Mouse (Mus musculus) cerebellum, adult 9-10 months (tissue): Measurements from ENCODE around the gene Kcnip4.

Source experiments
- DNase-seq: peaks from one replicate; pipeline ENCODE4 v3.0.0; 2022

Kcnip4 gene

GRCm38 (mm10) chr5:49201164-49201756 is 323.4 kb downstream of the Kcnip4 start:
- DNase-seq, result no peak

- peak; percentile 65 for DNase-seq
These were observed 336.5 kb downstream of the Kcnip4 start for GRCm38 (mm10) chr5:49188236-49188635.

GRCm38 (mm10) chr5:49150116-49150811 is 374.4 kb downstream of the Kcnip4 start:
- peak; percentile 21 for DNase-seq

- DNase-seq, result peak; percentile 24
These were observed 375.0 kb downstream of the Kcnip4 start for GRCm38 (mm10) chr5:49149684-49150083.

GRCm38 (mm10) chr5:49095432-49095831 is 429.3 kb downstream of the Kcnip4 start:
- peak; percentile 82 for DNase-seq

- peak; percentile 70 for DNase-seq
These were observed 429.8 kb downstream of the Kcnip4 start for GRCm38 (mm10) chr5:49094945-49095344.

- DNase-seq, result no peak
These were observed 430.4 kb downstream of the Kcnip4 start for GRCm38 (mm10) chr5:49094306-49094705.

- peak; percentile 94 for DNase-seq
These were observed 434.5 kb downstream of the Kcnip4 start for GRCm38 (mm10) chr5:49090122-49090680.

GRCm38 (mm10) chr5:49065646-49066045 is 459.1 kb downstream of the Kcnip4 start:
- no peak for DNase-seq

GRCm38 (mm10) chr5:49058926-49059325 is 465.8 kb downstream of the Kcnip4 start:
- peak; percentile 74 for DNase-seq

- DNase-seq, result peak; percentile 83
These were observed 466.9 kb downstream of the Kcnip4 start for GRCm38 (mm10) chr5:49057636-49058340.

GRCm38 (mm10) chr5:49047960-49048359 is 476.7 kb downstream of the Kcnip4 start:
- DNase-seq, result no peak

- no peak for DNase-seq
These were observed 483.4 kb downstream of the Kcnip4 start for GRCm38 (mm10) chr5:49041259-49041845.

GRCm38 (mm10) chr5:48997359-48997758 is 527.3 kb downstream of the Kcnip4 start:
- peak; percentile 40 for DNase-seq

GRCm38 (mm10) chr5:48989145-48989659 is 535.5 kb downstream of the Kcnip4 start:
- no peak for DNase-seq

GRCm38 (mm10) chr5:48942378-48943088 is 582.2 kb downstream of the Kcnip4 start:
- DNase-seq, result no peak

GRCm38 (mm10) chr5:48931881-48932280 is 592.8 kb downstream of the Kcnip4 start:
- no peak for DNase-seq

- no peak for DNase-seq
These were observed 634.5 kb downstream of the Kcnip4 start for GRCm38 (mm10) chr5:48890216-48890615.

- DNase-seq, result peak; percentile 52
These were observed 635.1 kb downstream of the Kcnip4 start for GRCm38 (mm10) chr5:48889395-48890194.

GRCm38 (mm10) chr5:48878081-48878480 is 646.6 kb downstream of the Kcnip4 start:
- no peak for DNase-seq

- DNase-seq, result no peak
These were observed 660.3 kb downstream of the Kcnip4 start for GRCm38 (mm10) chr5:48864268-48864967.
